Mouse (Mus musculus) hindbrain, embryonic 14.5 days (tissue): ENCODE measurements around the gene Nrap. TPM values are rescaled to one million over a fixed set of nuclear protein-coding genes. Genes with fewer than 3 reads are reported as not detected.

Experiments used
- ATAC-seq: fragments of 200-750 bp; cut with Nextera tagmentation; 2 replicates; pipeline ENCODE4 v1.8.0; 2017; ENCODE audit warnings: moderate number of reproducible peaks, mild to moderate bottlenecking, moderate TSS enrichment, moderate library complexity; ENCODE audit not compliant: low FRiP score
- DNase-seq: peaks from one replicate; pipeline ENCODE4 v3.0.0-alpha.2; 2015; ENCODE audit warnings: low spot score
- H3K27ac ChIP-seq: fragments of 300-500 bp; sonication (generic); 2 replicates; pipeline ENCODE4 v1.5.1; 2014; ENCODE audit warnings: mild to moderate bottlenecking, moderate library complexity
- H3K27me3 ChIP-seq: fragments of 300-500 bp; sonication (generic); 2 replicates; pipeline ENCODE4 v1.6.1; 2014; ENCODE audit warnings: mild to moderate bottlenecking, low read length, mixed read lengths; ENCODE audit not compliant: control insufficient read depth, insufficient read depth
- H3K36me3 ChIP-seq: fragments of 300-500 bp; sonication (generic); replicated peaks from 2 replicates; pipeline ENCODE4 v1.6.1; 2014; ENCODE audit not compliant: control insufficient read depth, insufficient read depth
- H3K4me1 ChIP-seq: fragments of 300-500 bp; sonication (generic); replicated peaks from 2 replicates; pipeline ENCODE4 v1.6.1; 2014; ENCODE audit warnings: antibody characterized with exemption, low read length, mixed read lengths; ENCODE audit not compliant: control insufficient read depth, insufficient read depth
- H3K4me2 ChIP-seq: fragments of 300-500 bp; sonication (generic); replicated peaks from 2 replicates; pipeline ENCODE4 v1.6.1; 2014; ENCODE audit warnings: mild to moderate bottlenecking, moderate library complexity
- H3K4me3 ChIP-seq: fragments of 300-500 bp; sonication (generic); replicated peaks from 2 replicates; pipeline ENCODE4 v1.5.1; 2014; ENCODE audit warnings: mild to moderate bottlenecking, low read length
- H3K9ac ChIP-seq: fragments of 300-500 bp; sonication (generic); 2 replicates; pipeline ENCODE4 v1.6.1; 2014
- H3K9me3 ChIP-seq: fragments of 300-500 bp; sonication (generic); 2 replicates; pipeline ENCODE4 v1.6.1; 2016; ENCODE audit warnings: low read length; ENCODE audit not compliant: control insufficient read depth
- WGBS: fragments of 180-500 bp; shearing (Covaris S2); extraction: QIAGEN DNeasy Blood & Tissue Kit; methylation state at CpG from one replicate; pipeline ENCODE4 v1.1.7; 2014; 5-methylcytosine and 5-hydroxymethylcytosine counted together
- polyA plus RNA-seq: library from polyadenylated mRNA; unstranded; fragments of >200 nt; fragmentation: Nextera tagmentation; extraction: Ambion mirVana; gene quantifications from 2 replicates; pipeline ENCODE4 v1.2.1, GENCODE M21; 2014

Nrap gene
- polyA plus RNA-seq, 1 experiment from 2014 or later: 0.24 TPM

GRCm38 (mm10) chr19:56389176-56389575 is 661 bp downstream of the Nrap start:
- Histone ChIP-seq H3K36me3 (no peaks in the 10 kb centered on the region), H3K9me3 (no peaks in the 10 kb centered on the region), H3K27ac (no peak overlapping the region), H3K4me1 (no peaks in the 10 kb centered on the region), H3K27me3 (0 out of 2 replicates have a peak, but pooled peaks cover 7% of the 10 kb centered on the region), H3K4me3 (no peak overlapping the region), H3K4me2 (no peak overlapping the region), H3K9ac (no peak overlapping the region)
- ATAC-seq (no peak), DNase-seq (no peak)
- 92% methylated on average over 11 of the region's 11 CpGs for WGBS

- DNase-seq (no peak), ATAC-seq (no peak)
- Histone ChIP-seq H3K4me1 (no peaks in the 10 kb centered on the region), H3K27ac (no peak overlapping the region), H3K4me3 (no peak overlapping the region), H3K27me3 (no peaks in the 10 kb centered on the region), H3K36me3 (no peaks in the 10 kb centered on the region), H3K9me3 (no peaks in the 10 kb centered on the region), H3K9ac (no peak overlapping the region), H3K4me2 (no peak overlapping the region)
- 82% methylated on average over 4 of the region's 4 CpGs for WGBS
These were observed 2.0 kb downstream of the Nrap start for GRCm38 (mm10) chr19:56387726-56388302.

- no peak overlapping the region for H3K9ac ChIP-seq
- 89% methylated on average over 10 of the region's 10 CpGs for WGBS
- ATAC-seq: no peak
These were observed 3.7 kb downstream of the Nrap start for GRCm38 (mm10) chr19:56386095-56386494.

GRCm38 (mm10) chr19:56385546-56385945 is 4.3 kb downstream of the Nrap start:
- Histone ChIP-seq H3K9ac (no peak overlapping the region), H3K27me3 (no peaks in the 10 kb centered on the region), H3K27ac (no peak overlapping the region), H3K4me1 (no peaks in the 10 kb centered on the region), H3K4me3 (no peak overlapping the region), H3K4me2 (no peak overlapping the region), H3K36me3 (no peaks in the 10 kb centered on the region), H3K9me3 (no peaks in the 10 kb centered on the region)
- ATAC-seq: no peak
- DNase-seq: no peak
- WGBS: 86% methylated on average over 5 of the region's 5 CpGs

More at GRCm38 (mm10) chr19:56386095-56386494, 3.7 kb downstream of the Nrap start:
- Histone ChIP-seq H3K27me3 (no peaks in the 10 kb centered on the region), H3K36me3 (no peaks in the 10 kb centered on the region), H3K27ac (no peak overlapping the region), H3K4me1 (no peaks in the 10 kb centered on the region), H3K9me3 (no peaks in the 10 kb centered on the region), H3K4me2 (no peak overlapping the region), H3K4me3 (no peak overlapping the region)
- DNase-seq: no peak

GRCm38 (mm10) chr19:56381407-56381806 is 8.4 kb downstream of the Nrap start:
- no peaks in the 10 kb centered on the region for H3K9me3 ChIP-seq
- no peak overlapping the region for H3K4me2 ChIP-seq
- H3K9ac ChIP-seq: no peak overlapping the region
- no peaks in the 10 kb centered on the region for H3K27me3 ChIP-seq
- DNase-seq: no peak
- 93% methylated on average over 10 of the region's 10 CpGs for WGBS
- no peaks in the 10 kb centered on the region for H3K36me3 ChIP-seq
- no peak overlapping the region for H3K4me3 ChIP-seq
- H3K4me1 ChIP-seq: no peaks in the 10 kb centered on the region
- ATAC-seq: no peak
- H3K27ac ChIP-seq: no peak overlapping the region

- Histone ChIP-seq H3K27ac (no peak overlapping the region), H3K4me2 (no peak overlapping the region), H3K4me1 (no peaks in the 10 kb centered on the region), H3K27me3 (no peaks in the 10 kb centered on the region), H3K9me3 (no peaks in the 10 kb centered on the region), H3K9ac (no peak overlapping the region), H3K36me3 (no peaks in the 10 kb centered on the region), H3K4me3 (no peak overlapping the region)
- DNase-seq: no peak
- 81% methylated on average over 7 of the region's 7 CpGs for WGBS
- no peak for ATAC-seq
These were observed 9.5 kb downstream of the Nrap start for GRCm38 (mm10) chr19:56380341-56380740.

GRCm38 (mm10) chr19:56378554-56379172 is 11.2 kb downstream of the Nrap start:
- Histone ChIP-seq H3K4me2 (no peak overlapping the region), H3K9ac (no peak overlapping the region), H3K27me3 (no peaks in the 10 kb centered on the region), H3K36me3 (no peaks in the 10 kb centered on the region), H3K4me3 (no peak overlapping the region), H3K4me1 (no peaks in the 10 kb centered on the region), H3K9me3 (no peaks in the 10 kb centered on the region), H3K27ac (no peak overlapping the region)
- DNase-seq (no peak), ATAC-seq (no peak)
- 86% methylated on average over 13 of the region's 13 CpGs for WGBS

GRCm38 (mm10) chr19:56378007-56378406 is 11.8 kb downstream of the Nrap start:
- Histone ChIP-seq H3K4me2 (no peak overlapping the region), H3K27me3 (no peaks in the 10 kb centered on the region), H3K36me3 (no peaks in the 10 kb centered on the region), H3K9ac (no peak overlapping the region), H3K9me3 (no peaks in the 10 kb centered on the region), H3K4me3 (no peak overlapping the region), H3K27ac (no peak overlapping the region), H3K4me1 (no peaks in the 10 kb centered on the region)
- 90% methylated on average over 5 of the region's 5 CpGs for WGBS
- DNase-seq (no peak), ATAC-seq (no peak)

GRCm38 (mm10) chr19:56374011-56374410 is 15.8 kb downstream of the Nrap start:
- ATAC-seq (no peak), DNase-seq (no peak)
- H3K4me2 ChIP-seq: no peak overlapping the region
- no peak overlapping the region for H3K27ac ChIP-seq
- H3K9me3 ChIP-seq: no peaks in the 10 kb centered on the region
- H3K4me3 ChIP-seq: no peak overlapping the region
- H3K4me1 ChIP-seq: no peaks in the 10 kb centered on the region
- WGBS: 65% methylated on average over 10 of the region's 10 CpGs
- H3K27me3 ChIP-seq: no peaks in the 10 kb centered on the region
- no peaks in the 10 kb centered on the region for H3K36me3 ChIP-seq
- H3K9ac ChIP-seq: no peak overlapping the region
